Mouse (Mus musculus) urinary bladder, adult 18-20 months (tissue): ENCODE data around the gene Cped1.
A peak's percentile ranks its signal among the peaks of the same experiment; 100 is the strongest.
"Not testable (repeated sequence)": the region's sequence is repeated elsewhere in the genome, so short reads cannot be mapped to it uniquely, and the experiment has no call there.

Experiments used
- DNase-seq, 2 experiments: peaks; one replicate each; pipeline ENCODE4 v3.0.0; 2022; ENCODE audit warnings: low spot score in 2 of 2, mixed read lengths in 2 of 2

Cped1 gene

DNA sequence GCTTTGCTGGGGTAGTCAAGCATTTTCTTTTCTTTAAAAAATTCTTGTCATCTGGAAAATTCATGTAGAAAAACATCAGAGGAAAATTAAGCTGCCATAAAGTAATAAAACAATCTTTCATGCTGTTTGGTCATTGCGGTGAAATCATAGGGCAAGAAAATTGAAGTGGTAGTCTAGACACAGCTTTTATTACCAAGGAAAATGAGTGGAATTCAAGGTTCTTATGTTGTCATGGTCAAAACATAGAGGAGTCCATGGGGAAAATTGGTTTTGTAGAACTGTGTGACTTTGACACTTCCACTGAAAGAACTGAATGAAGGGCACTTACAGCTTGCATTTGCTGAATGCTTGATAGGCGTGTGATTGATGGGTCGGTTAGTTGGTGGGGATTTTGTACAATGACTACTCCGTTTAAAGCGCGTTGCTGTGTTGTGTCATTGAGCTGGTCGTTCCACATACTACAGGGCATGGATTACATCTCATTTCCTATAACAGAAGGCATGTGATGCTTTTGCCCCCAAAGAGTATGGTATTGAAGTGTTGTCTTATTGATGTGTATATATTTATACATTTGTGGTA lies 93.1 kb downstream of the Cped1 start:
- no peak for DNase-seq

DNA sequence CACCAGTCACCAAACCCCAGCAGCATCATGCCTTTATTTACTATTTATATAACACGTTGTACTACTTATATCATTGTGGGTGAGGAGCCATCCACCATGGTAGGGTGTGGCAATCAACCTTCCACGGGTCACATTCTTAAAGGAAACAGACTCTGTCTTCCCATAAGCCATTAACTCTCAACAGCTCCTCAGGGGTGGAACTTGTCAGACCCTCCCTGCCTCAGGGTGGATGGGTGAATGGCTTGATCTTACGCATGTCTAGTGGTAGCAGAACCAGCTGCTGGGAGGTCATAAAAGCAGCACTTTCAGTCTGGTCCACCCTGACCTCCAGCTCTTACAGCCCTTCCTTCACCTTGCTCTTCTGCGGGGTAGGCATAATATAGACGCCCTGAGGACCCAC lies 100.3 kb downstream of the Cped1 start:
- no peak for DNase-seq

DNA sequence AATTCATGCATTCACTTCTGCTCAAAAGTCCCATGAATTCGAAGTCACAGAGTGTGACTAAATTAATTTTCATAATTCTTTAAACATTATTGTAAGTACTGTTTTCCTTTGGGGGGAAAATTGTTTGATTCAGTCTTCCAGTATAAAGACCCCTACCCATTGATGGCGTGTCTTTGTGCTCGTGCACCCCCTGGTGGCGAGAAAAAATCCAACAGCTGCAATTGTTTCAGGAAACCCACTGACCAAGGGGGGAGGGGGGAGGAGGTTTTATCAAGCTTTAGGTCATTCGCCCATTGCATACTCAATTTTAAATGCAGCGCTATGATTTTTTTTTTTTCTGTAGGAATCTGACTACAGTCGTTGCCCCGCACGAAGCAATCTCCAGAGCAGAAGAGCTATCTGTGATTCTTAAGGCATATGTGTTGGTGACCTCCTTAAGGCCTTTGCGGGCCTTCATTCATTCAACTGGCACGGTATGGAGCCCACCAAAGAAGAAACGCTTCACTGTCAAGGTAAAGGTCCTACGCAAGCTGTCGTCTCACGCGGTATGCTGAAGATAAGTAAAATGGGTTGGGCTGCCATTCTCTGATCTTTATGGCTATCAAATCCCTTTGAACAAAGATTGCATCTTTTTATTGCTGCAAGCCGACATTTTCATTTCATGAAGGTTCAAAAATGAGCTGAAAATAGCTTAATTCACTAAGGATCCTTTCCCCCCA lies 102.8 kb downstream of the Cped1 start:
- peak in 1 of 2 experiments; percentile 7 for DNase-seq

- no peak for DNase-seq
Measured at GRCm38 (mm10) chr6:22091773-22092172, 106.1 kb downstream of the Cped1 start.

DNA sequence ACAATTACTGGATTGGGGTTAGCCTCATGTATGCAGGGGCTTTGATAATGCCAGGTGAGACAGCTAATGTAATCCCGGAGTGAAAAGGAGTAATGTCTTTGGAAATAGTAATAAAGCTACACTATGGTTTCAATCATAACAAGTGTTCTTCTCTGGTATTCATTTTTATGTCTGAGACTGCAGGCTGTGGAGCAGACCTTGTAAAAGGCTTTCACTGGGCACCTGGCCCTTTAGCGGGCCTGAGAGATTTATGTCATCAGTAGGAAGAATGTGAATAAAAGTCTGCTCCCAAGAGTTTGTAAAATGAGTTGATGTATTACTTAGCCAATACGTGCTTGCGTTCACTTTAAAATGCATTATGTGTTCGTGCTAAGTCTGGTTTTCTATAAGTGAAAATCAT lies 108.1 kb downstream of the Cped1 start:
- no peak for DNase-seq

- no peak for DNase-seq
Measured at GRCm38 (mm10) chr6:22097709-22098108, 112.0 kb downstream of the Cped1 start.

GRCm38 (mm10) chr6:22099832-22100231 lies 114.1 kb downstream of the Cped1 start:
- DNase-seq = no peak

DNA sequence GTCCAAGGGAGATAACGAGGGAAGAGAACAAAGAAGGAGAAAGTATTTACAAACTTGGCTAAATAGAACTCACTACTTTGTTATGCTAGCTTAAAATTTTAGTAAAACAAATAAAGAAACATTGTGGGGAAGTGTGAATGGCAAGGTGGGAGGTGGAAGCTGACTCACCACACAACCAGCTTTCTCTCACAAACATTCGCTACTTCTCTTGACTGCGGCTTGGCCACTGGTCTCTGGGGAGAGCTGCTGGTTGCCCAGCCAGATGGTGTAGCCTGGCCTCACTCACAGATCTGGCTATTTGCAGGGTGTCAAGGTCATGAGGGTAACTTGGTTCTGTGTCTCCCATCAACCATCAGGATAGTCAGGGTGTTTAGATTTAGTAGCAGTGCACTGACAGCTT lies 116.2 kb downstream of the Cped1 start:
- DNase-seq = no peak

- no peak for DNase-seq
Measured at GRCm38 (mm10) chr6:22102752-22103151, 117.0 kb downstream of the Cped1 start.

DNA sequence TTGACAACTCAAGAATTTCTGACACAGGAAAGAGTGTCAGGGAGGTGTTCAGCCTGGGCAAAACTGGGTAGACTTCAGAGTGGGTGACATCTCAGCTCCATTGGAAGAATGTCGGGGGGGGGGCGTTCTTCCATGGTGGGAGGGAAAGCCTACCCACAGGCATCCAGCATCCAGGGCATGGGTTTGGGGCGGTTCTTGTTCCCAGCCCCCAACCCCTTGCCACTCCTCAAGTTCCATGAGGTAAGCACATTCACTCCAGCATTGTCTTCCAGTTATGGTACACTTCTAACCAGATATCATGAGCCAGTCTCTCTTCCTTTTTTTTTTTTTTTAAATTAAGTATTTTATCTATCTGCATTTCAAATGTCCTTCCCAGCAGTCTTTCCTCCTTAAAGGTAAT lies 118.0 kb downstream of the Cped1 start:
- no peak for DNase-seq

DNA sequence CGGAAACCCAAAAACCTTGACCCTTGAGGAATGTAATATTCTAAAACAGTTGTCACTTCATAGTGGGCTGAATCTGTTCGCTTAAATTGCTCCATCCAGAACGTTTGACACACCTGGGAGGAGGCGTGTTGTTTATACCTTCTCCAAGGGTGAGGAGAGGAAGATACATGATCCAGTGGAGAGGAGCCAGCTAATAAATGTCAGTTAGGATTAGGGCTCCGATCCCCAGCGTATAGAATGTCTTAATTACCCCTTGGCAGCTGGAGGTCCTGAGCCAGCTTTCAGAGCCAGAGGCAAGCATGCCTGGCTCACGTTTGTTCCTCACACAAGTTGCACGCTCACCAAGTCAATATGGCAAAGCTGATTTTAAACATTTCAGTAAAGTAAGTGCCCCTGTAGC lies 118.5 kb downstream of the Cped1 start:
- no peak for DNase-seq

- no peak for DNase-seq
Measured at GRCm38 (mm10) chr6:22114079-22114478, 128.4 kb downstream of the Cped1 start.

DNA sequence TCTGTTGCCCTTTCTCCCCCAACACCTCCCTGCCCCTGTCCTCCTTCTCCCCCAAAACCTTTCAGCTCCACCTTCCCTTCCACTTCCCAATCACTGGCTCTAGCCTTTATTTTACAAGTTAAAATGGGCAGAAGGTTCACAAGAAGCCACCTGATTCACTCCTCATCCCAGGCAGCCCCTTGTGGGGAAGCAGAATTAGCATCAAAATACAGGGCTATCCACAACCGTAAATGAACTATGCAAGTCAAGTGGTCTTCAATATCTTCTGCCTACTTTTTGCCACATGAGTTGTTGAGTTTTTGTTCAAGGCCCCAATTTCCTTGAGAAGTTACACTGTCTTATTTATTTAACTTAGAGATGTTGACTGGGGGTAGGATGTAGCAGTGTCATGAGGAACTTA lies 131.0 kb downstream of the Cped1 start:
- DNase-seq = no peak

DNA sequence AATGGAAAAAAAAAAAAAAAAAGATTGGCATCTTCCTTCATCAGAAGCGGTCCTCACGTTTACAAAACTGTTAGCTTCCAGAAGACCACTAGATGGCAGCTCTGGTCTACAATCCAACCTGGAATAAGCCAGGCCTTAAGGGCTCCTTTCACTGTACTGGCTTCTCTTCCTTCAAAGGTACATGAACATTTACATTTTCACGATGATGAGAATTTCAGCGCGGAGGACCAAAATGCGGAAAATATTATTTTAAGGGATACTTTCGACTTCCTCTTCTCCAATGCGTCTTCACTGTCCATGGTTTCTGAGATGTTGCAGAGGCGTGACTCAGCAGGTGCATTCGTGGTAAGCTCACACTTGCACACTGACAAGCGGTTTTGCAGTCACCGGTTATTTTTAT lies 136.4 kb downstream of the Cped1 start:
- DNase-seq = no peak

GRCm38 (mm10) chr6:22122693-22123092 lies 137.0 kb downstream of the Cped1 start:
- no peak for DNase-seq

DNA sequence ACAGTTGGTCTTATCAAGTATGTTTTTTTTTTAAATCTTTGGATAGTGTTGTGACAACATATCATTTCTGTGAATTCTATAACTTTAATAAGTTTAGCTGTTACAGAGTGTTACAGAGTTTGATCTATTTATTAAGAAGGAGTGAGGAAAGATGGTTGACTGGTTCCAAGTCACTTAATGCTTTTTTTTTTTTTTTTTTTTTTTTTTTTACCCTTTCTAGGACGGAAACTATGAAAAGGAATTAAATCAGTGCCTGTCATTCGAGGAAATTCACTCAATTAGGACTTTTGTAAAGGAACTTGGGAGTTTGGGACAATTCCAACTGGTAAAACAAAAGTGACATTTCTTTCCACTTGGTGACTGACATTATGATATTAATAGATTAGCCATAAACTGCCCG lies 137.6 kb downstream of the Cped1 start:
- DNase-seq = no peak

GRCm38 (mm10) chr6:22124575-22125330 lies 139.0 kb downstream of the Cped1 start:
- DNase-seq = not testable (repeated sequence)

DNA sequence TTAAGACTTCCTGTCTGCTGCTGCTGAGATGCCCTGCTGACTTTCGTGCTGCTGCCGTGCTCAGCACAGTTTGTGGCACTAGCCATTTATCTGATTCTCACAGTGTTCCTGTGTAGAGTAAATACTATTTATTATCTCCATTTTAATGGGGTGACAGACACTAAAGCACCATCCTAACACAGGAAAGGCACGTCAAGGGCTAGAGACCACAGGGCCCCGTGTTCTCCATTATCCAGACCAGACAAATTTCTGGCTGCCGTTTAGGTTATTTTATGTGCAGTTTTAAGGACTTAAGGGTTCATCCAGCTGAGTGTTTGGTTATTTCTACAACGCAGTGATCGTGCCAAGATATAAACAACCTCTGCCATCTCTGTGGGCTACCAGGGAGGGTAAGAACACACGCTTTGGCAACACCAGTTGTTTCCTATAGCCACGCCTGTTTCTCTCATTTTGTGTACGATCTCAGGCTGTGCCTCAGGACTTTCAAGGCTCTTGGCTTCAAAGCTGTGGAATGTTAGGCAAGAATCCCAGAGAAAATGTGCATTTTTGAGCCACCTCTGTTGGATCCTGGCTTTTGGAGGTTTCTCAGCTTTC lies 149.4 kb downstream of the Cped1 start:
- no peak for DNase-seq

DNA sequence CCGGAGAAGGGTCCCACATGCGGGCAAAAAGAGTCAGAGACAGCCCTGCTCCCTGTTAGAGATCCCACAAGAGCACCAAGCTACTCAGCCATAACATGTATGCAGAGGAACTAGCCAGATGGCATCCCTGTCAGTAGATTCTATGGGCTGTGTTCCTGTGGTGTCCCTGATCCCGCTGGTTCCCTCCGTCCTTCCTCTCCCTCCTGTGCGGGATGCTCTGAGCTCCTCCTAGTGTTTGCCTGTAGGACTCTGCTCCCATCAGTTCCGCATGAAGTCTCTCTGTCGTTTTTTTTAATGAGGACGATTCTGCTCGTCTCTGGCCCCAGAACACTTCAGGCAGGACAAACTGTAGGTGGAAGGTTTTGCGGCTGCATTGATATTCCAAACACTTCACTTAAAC lies 151.1 kb downstream of the Cped1 start:
- DNase-seq = no peak

DNA sequence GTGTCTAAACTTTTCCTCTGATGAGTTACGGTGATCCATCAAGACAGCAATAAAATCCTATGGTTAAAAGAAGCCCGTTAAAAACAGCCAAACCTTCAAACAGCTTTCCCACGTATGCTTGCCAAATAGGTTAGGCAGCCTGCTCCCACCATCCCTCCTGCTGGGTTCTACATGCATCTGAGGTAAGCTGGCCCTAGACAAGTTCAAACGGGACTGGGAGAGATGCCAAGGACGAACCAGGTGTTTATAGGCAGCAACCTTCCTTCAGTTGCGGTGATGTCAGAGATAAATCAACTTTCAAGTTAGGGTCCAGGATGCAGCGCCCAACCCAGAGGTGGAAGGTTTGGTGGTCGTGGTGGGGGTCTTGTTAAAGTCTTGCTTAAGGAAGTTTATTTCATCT lies 155.1 kb downstream of the Cped1 start:
- no peak for DNase-seq

- no peak for DNase-seq
Measured at GRCm38 (mm10) chr6:22147236-22147635, 161.5 kb downstream of the Cped1 start.

GRCm38 (mm10) chr6:22148511-22148910 lies 162.8 kb downstream of the Cped1 start:
- DNase-seq = no peak

- DNase-seq = no peak
Measured at GRCm38 (mm10) chr6:22157461-22157860, 171.7 kb downstream of the Cped1 start.
